Mouse (Mus musculus) naive thymus-derived CD4-positive, alpha-beta T cell, adult 2 months (primary cell): ENCODE measurements around the gene Olfr465-ps1.

Experiments used
- DNase-seq: peaks from one replicate; pipeline ENCODE4 v3.0.0-alpha.2; 2011; ENCODE audit warnings: low read depth

Gene Olfr465-ps1

GRCm38 (mm10) chr13:65137789-65138188, at the start of gene Olfr465-ps1:
Gene Olfr465-ps1 (plus strand): TSS chr13:65138089.
- no peak for DNase-seq

GRCm38 (mm10) chr13:65095923-65096322, 42.0 kb upstream of the Olfr465-ps1 start:
- no peak for DNase-seq

- no peak for DNase-seq
Measured at GRCm38 (mm10) chr13:65097018-65097417, 40.9 kb upstream of the Olfr465-ps1 start.

GRCm38 (mm10) chr13:65100678-65101077, 37.2 kb upstream of the Olfr465-ps1 start:
- DNase-seq, result no peak

- peak; percentile 41 for DNase-seq
Measured at GRCm38 (mm10) chr13:65101232-65101631, 36.7 kb upstream of the Olfr465-ps1 start.

- peak; percentile 44 for DNase-seq
Measured at GRCm38 (mm10) chr13:65111961-65112360, 25.9 kb upstream of the Olfr465-ps1 start.

GRCm38 (mm10) chr13:65112459-65113110, 25.3 kb upstream of the Olfr465-ps1 start, which contains the start of gene Mfsd14b:
Gene Mfsd14b (minus strand): TSS chr13:65112975.
- peak; percentile 91 for DNase-seq

- no peak for DNase-seq
Measured at GRCm38 (mm10) chr13:65113239-65113638, 24.6 kb upstream of the Olfr465-ps1 start.

GRCm38 (mm10) chr13:65120984-65121383, 16.9 kb upstream of the Olfr465-ps1 start:
- no peak for DNase-seq

GRCm38 (mm10) chr13:65122111-65122510, 15.8 kb upstream of the Olfr465-ps1 start:
- no peak for DNase-seq

GRCm38 (mm10) chr13:65127063-65127847, 10.6 kb upstream of the Olfr465-ps1 start:
- peak; percentile 22 for DNase-seq

- DNase-seq, result no peak
Measured at GRCm38 (mm10) chr13:65149940-65150339, 12.1 kb downstream of the Olfr465-ps1 start, which contains the start of gene Olfr466. Gene Olfr466 (plus strand): TSS chr13:65150240.

- no peak for DNase-seq
Measured at GRCm38 (mm10) chr13:65174102-65174501, 36.2 kb downstream of the Olfr465-ps1 start.

GRCm38 (mm10) chr13:65175734-65176471, 38.0 kb downstream of the Olfr465-ps1 start:
- peak; percentile 62 for DNase-seq

- DNase-seq, result no peak
Measured at GRCm38 (mm10) chr13:65176472-65177091, 38.7 kb downstream of the Olfr465-ps1 start.
